In the genomic region with DNA sequence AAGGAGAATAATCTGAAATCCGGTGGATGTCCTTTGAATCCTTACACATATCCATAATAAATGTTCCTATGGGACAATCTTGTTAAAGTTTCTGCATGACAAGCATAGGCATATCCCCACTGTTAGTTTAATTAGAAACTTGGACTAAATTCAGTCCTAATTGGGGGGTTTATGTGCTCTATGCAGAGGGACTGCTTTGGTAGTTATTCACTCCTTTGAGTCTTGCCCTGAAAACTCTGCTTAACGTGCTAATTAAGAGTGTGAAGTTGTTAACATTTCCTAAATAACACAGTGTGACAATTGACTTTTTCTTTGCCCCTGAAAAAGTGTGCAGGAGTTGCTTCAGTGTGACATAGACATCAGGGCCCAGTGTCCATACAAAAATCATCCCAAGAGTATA, we compare ENCODE assay signal across 17 mouse cellular contexts.
"Had no signal": no experiment of that assay in that cellular context is flagged by ENCODE, and none has a peak within 500 bp of the region (broad histone marks: within the 10 kb centered on the region; RNA-seq: fewer than 3 reads in every experiment).

No protein-coding gene starts in this region.

- H3K27me3 ChIP-seq: lung, embryonic 15.5 days; midbrain, embryonic 12.5 days; neural tube, embryonic 13.5 days; neural tube, embryonic 15.5 days; stomach, embryonic 15.5 days had no signal

- DNase-seq: liver, postnatal 0 days; lung, adult 2 months; lung, postnatal 10 days; lung, postnatal 4 days; midbrain, embryonic 14.5 days; right cerebral cortex, postnatal 14 days; thymus, adult 18-20 months; thymus, postnatal 14 days; thymus, postnatal 36 days had no signal

- ATAC-seq: liver, postnatal 0 days; midbrain, embryonic 16.5 days had no signal

- H3K4me2 ChIP-seq: lung, embryonic 15.5 days; midbrain, embryonic 12.5 days; neural tube, embryonic 13.5 days; neural tube, embryonic 15.5 days; stomach, embryonic 15.5 days had no signal

- H3K36me3 ChIP-seq: lung, embryonic 15.5 days; midbrain, embryonic 10.5 days; midbrain, embryonic 12.5 days; neural tube, embryonic 13.5 days; neural tube, embryonic 15.5 days; stomach, embryonic 15.5 days had no signal

- H3K9me3 ChIP-seq: lung, embryonic 15.5 days; midbrain, embryonic 10.5 days; midbrain, embryonic 12.5 days; neural tube, embryonic 13.5 days; neural tube, embryonic 15.5 days; stomach, embryonic 15.5 days had no signal

- H3K27ac ChIP-seq: lung, embryonic 15.5 days; midbrain, embryonic 10.5 days; midbrain, embryonic 12.5 days; neural tube, embryonic 13.5 days; neural tube, embryonic 15.5 days; stomach, embryonic 15.5 days had no signal

- H3K4me1 ChIP-seq: lung, embryonic 15.5 days; midbrain, embryonic 10.5 days; midbrain, embryonic 12.5 days; neural tube, embryonic 13.5 days; neural tube, embryonic 15.5 days; stomach, embryonic 15.5 days had no signal

- H3K4me3 ChIP-seq: lung, embryonic 15.5 days; midbrain, embryonic 10.5 days; midbrain, embryonic 12.5 days; myocyte; neural tube, embryonic 13.5 days; neural tube, embryonic 15.5 days; stomach, embryonic 15.5 days had no signal

- H3K9ac ChIP-seq: liver, postnatal 0 days; lung, embryonic 15.5 days; midbrain, embryonic 12.5 days; neural tube, embryonic 13.5 days; neural tube, embryonic 15.5 days; stomach, embryonic 15.5 days had no signal
